In the genomic region with DNA sequence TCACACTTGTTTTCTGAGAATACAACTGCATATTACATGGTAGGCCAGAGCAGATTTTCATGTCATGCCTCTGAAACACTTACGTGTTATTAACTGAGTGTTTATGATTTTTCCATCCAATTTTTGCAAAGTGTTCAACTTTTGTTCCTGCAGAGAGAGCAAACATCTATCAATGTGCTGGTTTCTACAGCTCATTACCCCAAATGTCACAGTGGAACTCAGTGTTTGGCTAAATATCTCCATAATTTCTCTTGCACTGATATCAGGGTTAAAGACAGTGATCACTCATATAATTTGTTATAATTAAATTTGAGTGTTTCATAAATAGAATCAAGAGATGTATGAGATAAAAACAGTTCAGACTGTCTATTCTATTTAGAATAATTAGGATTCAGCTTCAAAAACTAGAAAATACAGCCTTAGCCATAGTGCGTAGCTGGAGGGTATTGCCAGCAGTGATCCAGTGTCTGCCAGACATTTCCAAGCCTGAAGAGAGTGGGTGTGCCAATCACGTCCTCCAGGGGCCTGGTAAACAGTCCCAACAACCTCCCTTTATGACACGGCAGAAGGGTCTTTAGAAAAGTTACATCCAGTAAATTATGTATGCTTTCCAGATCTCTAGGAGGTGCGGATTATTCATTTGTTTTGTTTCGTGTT, we compare ENCODE assay signal across 18 mouse cellular contexts. TPM values are rescaled to one million over a fixed set of nuclear protein-coding genes. Genes with fewer than 3 reads are reported as not detected.
"Had no signal": no experiment of that assay in that cellular context is flagged by ENCODE, and none has a peak within 500 bp of the region (broad histone marks: within the 10 kb centered on the region; RNA-seq: fewer than 3 reads in every experiment).

No protein-coding gene starts in this region.

- H3K9ac ChIP-seq: liver, embryonic 13.5 days; midbrain, embryonic 12.5 days; midbrain, embryonic 15.5 days; neural tube, embryonic 12.5 days; neural tube, embryonic 15.5 days; stomach, embryonic 15.5 days had no signal

- H3K27ac ChIP-seq: left cerebral cortex, adult 2 months; liver, embryonic 13.5 days; macrophage; midbrain, embryonic 12.5 days; midbrain, embryonic 15.5 days; neural tube, embryonic 12.5 days; neural tube, embryonic 15.5 days; stomach, embryonic 15.5 days had no signal

- H3K4me3 ChIP-seq: left cerebral cortex, adult 2 months; liver, embryonic 13.5 days; midbrain, embryonic 12.5 days; midbrain, embryonic 15.5 days; neural tube, embryonic 12.5 days; neural tube, embryonic 15.5 days; stomach, embryonic 15.5 days had no signal

- ATAC-seq: intestine, embryonic 16.5 days; midbrain, embryonic 15.5 days had no signal

- H3K36me3 ChIP-seq: midbrain, embryonic 12.5 days; neural tube, embryonic 12.5 days; stomach, embryonic 15.5 days had no signal

- H3K9me3 ChIP-seq: liver, embryonic 13.5 days; midbrain, embryonic 12.5 days; midbrain, embryonic 15.5 days; neural tube, embryonic 12.5 days; neural tube, embryonic 15.5 days; stomach, embryonic 15.5 days had no signal

- H3K27me3 ChIP-seq: liver, embryonic 13.5 days; midbrain, embryonic 12.5 days; midbrain, embryonic 15.5 days; neural tube, embryonic 12.5 days; neural tube, embryonic 15.5 days; stomach, embryonic 15.5 days had no signal

- H3K4me2 ChIP-seq: liver, embryonic 13.5 days; midbrain, embryonic 12.5 days; midbrain, embryonic 15.5 days; neural tube, embryonic 12.5 days; neural tube, embryonic 15.5 days; stomach, embryonic 15.5 days had no signal

- H3K4me1 ChIP-seq: liver, embryonic 13.5 days; midbrain, embryonic 12.5 days; midbrain, embryonic 15.5 days; neural tube, embryonic 12.5 days; neural tube, embryonic 15.5 days; stomach, embryonic 15.5 days had no signal

- DNase-seq: kidney, adult 18-20 months; kidney, adult 9 months; kidney, postnatal 14 days; kidney, postnatal 4 days; layer of hippocampus, postnatal 36 days; liver, embryonic 13.5 days; right cerebral cortex, adult 18-20 months; right cerebral cortex, postnatal 25 days; spleen, adult 18-20 months; thymus, postnatal 25 days had no signal

RNA-seq across cellular contexts. Expression of gene Podn, which starts 3.4 kb away (rescaled TPM):
- polyA plus RNA-seq: macrophage had no signal
